Mouse (Mus musculus) embryonic fibroblast, embryonic 13.5 days (primary cell): ENCODE results near the gene Mpo. TPM values are rescaled to one million over a fixed set of nuclear protein-coding genes. Genes with fewer than 3 reads are reported as not detected.

Experiments used
- H3K27ac ChIP-seq: 2 replicates; pipeline ENCODE4 v1.5.1; 2012; ENCODE audit warnings: low read length, control low read depth, inconsistent platforms; ENCODE audit not compliant: insufficient read depth
- H3K4me1 ChIP-seq: 2 replicates; pipeline ENCODE4 v1.6.1; 2011; ENCODE audit warnings: low read length; ENCODE audit not compliant: control insufficient read depth, insufficient read depth
- H3K4me3 ChIP-seq: 2 replicates; pipeline ENCODE4 v1.5.1; 2011; ENCODE audit warnings: mild to moderate bottlenecking, control low read depth, low read length; ENCODE audit not compliant: insufficient read depth
- CTCF ChIP-seq: IDR thresholded peaks from 2 replicates; pipeline ENCODE4 v1.5.1; 2011; ENCODE audit warnings: mild to moderate bottlenecking, control low read depth, low read length, moderate library complexity, borderline replicate concordance; ENCODE audit not compliant: insufficient read depth
- POLR2A ChIP-seq: IDR thresholded peaks from 2 replicates; pipeline ENCODE4 v1.6.1; 2011; ENCODE audit warnings: low read depth, mild to moderate bottlenecking, control low read depth, low read length, moderate library complexity
- polyA plus RNA-seq: library from polyadenylated mRNA; stranded (reverse); fragments of >200 nt; gene quantifications from 2 replicates; pipeline ENCODE4 v1.2.4, GENCODE M21; 2011; ENCODE audit warnings: low read depth; ENCODE audit not compliant: missing spikeins, insufficient read length

The Mpo gene
- polyA plus RNA-seq = not detected in 2 replicates

GRCm38 (mm10) chr11:87793460-87793859, at the start of gene Mpo:
Gene Mpo (plus strand): TSS chr11:87793581.
- TF ChIP-seq CTCF (no peak), POLR2A (no peak)
- Histone ChIP-seq H3K4me1 (no peaks in the 10 kb centered on the region), H3K4me3 (no peak within 1 kb of the TSS), H3K27ac (no peak within 1 kb of the TSS)

GRCm38 (mm10) chr11:87743691-87744090, 49.7 kb upstream of the Mpo start:
- H3K4me3 ChIP-seq = no peak overlapping the region
- TF ChIP-seq POLR2A = no peak
- TF ChIP-seq CTCF = no peak
- H3K4me1 ChIP-seq = no peaks in the 10 kb centered on the region
- no peak overlapping the region for H3K27ac ChIP-seq

- TF ChIP-seq POLR2A (no peak), CTCF (no peak)
These were observed 48.4 kb upstream of the Mpo start for GRCm38 (mm10) chr11:87744964-87745363.

GRCm38 (mm10) chr11:87745632-87746555, 47.5 kb upstream of the Mpo start:
- Histone ChIP-seq H3K4me3 (no peak overlapping the region), H3K27ac (no peak overlapping the region), H3K4me1 (no peaks in the 10 kb centered on the region; the same call in 1 of the 2 replicates)
- TF ChIP-seq CTCF = no peak
- TF ChIP-seq POLR2A = no peak

More at GRCm38 (mm10) chr11:87744964-87745363, 48.4 kb upstream of the Mpo start:
- H3K4me1 ChIP-seq = no peaks in the 10 kb centered on the region; the same call in 1 of the 2 replicates
- H3K27ac ChIP-seq = no peak overlapping the region
- H3K4me3 ChIP-seq = no peak overlapping the region

GRCm38 (mm10) chr11:87747312-87747711, 46.1 kb upstream of the Mpo start:
- TF ChIP-seq CTCF (no peak), POLR2A (no peak)
- H3K4me1 ChIP-seq = no peaks in the 10 kb centered on the region; the same call in 1 of the 2 replicates
- H3K27ac ChIP-seq = no peak overlapping the region

GRCm38 (mm10) chr11:87747716-87748115, 45.7 kb upstream of the Mpo start:
- no peak for TF ChIP-seq POLR2A
- no peak for TF ChIP-seq CTCF
- H3K4me1 ChIP-seq = no peaks in the 10 kb centered on the region; the same call in 1 of the 2 replicates
- H3K4me3 ChIP-seq = no peak overlapping the region
- H3K27ac ChIP-seq = no peak overlapping the region

More at GRCm38 (mm10) chr11:87747312-87747711, 46.1 kb upstream of the Mpo start:
- H3K4me3 ChIP-seq = no peak overlapping the region

- TF ChIP-seq CTCF = no peak
- TF ChIP-seq POLR2A = no peak; the same call in 1 of the 2 replicates
- peak overlapping the region; percentile 56 for H3K27ac ChIP-seq
- no peak overlapping the region for H3K4me3 ChIP-seq
- H3K4me1 ChIP-seq = no peaks in the 10 kb centered on the region; the same call in 1 of the 2 replicates
These were observed 45.0 kb upstream of the Mpo start for GRCm38 (mm10) chr11:87748132-87749119.

GRCm38 (mm10) chr11:87749192-87750042, 44.0 kb upstream of the Mpo start:
- Histone ChIP-seq H3K27ac (peak overlapping the region; percentile 56), H3K4me3 (no peak overlapping the region)
- TF ChIP-seq CTCF (no peak), POLR2A (peak; percentile 9; the same call in 1 of the 2 replicates)

GRCm38 (mm10) chr11:87750043-87750421, 43.3 kb upstream of the Mpo start:
- Histone ChIP-seq H3K4me1 (no peaks in the 10 kb centered on the region; the same call in 1 of the 2 replicates), H3K4me3 (no peak overlapping the region), H3K27ac (peak overlapping the region; percentile 37; the same call in 1 of the 2 replicates)
- no peak for TF ChIP-seq POLR2A
- TF ChIP-seq CTCF = no peak

More at GRCm38 (mm10) chr11:87749192-87750042, 44.0 kb upstream of the Mpo start:
- no peaks in the 10 kb centered on the region; the same call in 1 of the 2 replicates for H3K4me1 ChIP-seq
